Mouse (Mus musculus) cerebellum, postnatal 25 days (tissue): Measurements from ENCODE around the gene Ppp1cc.

Source experiments
- DNase-seq, 2 experiments: peaks; one replicate each; pipeline ENCODE4 v3.0.0; 2021; ENCODE audit warnings: mixed read lengths in 2 of 2

The Ppp1cc gene

GRCm38 (mm10) chr5:122218109-122218905, 60.2 kb downstream of the Ppp1cc start:
- no peak for DNase-seq

- no peak for DNase-seq
Measured at GRCm38 (mm10) chr5:122218928-122219327, 60.9 kb downstream of the Ppp1cc start.

- DNase-seq: no peak
Measured at GRCm38 (mm10) chr5:122219655-122220629, 61.9 kb downstream of the Ppp1cc start.

- DNase-seq: no peak
Measured at GRCm38 (mm10) chr5:122221085-122221484, 63.0 kb downstream of the Ppp1cc start.

- no peak for DNase-seq
Measured at GRCm38 (mm10) chr5:122224291-122224690, 66.2 kb downstream of the Ppp1cc start.
